Mouse (Mus musculus) lung, postnatal 0 days (tissue): ENCODE measurements around the gene Gcdh. TPM values are rescaled to one million over a fixed set of nuclear protein-coding genes. Genes with fewer than 3 reads are reported as not detected.

ENCODE experiments used
- ATAC-seq: fragments of 200-750 bp; cut with Nextera tagmentation; 2 replicates; pipeline ENCODE4 v1.8.0; 2017; ENCODE audit warnings: moderate library complexity
- DNase-seq: peaks from one replicate; pipeline ENCODE4 v3.0.0-alpha.2; 2016; ENCODE audit warnings: low spot score
- H3K27ac ChIP-seq: fragments of 300-500 bp; sonication (generic); 2 replicates; pipeline ENCODE4 v1.5.1; 2014; ENCODE audit warnings: antibody characterized with exemption, mild to moderate bottlenecking, low read length, mixed read lengths
- H3K27me3 ChIP-seq: fragments of 300-500 bp; sonication (generic); replicated peaks from 2 replicates; pipeline ENCODE4 v1.6.1; 2014; ENCODE audit warnings: low read length, mixed read lengths; ENCODE audit not compliant: insufficient read depth
- H3K36me3 ChIP-seq: fragments of 300-500 bp; sonication (generic); 2 replicates; pipeline ENCODE4 v1.6.1; 2014; ENCODE audit warnings: low read length, mixed read lengths; ENCODE audit not compliant: insufficient read depth
- H3K4me1 ChIP-seq: fragments of 300-500 bp; sonication (generic); 2 replicates; pipeline ENCODE4 v1.6.1; 2014; ENCODE audit warnings: antibody characterized with exemption, low read depth, low read length, mixed read lengths; ENCODE audit not compliant: insufficient read depth
- H3K4me2 ChIP-seq: fragments of 300-500 bp; sonication (generic); replicated peaks from 2 replicates; pipeline ENCODE4 v1.6.1; 2014; ENCODE audit warnings: low read depth, mild to moderate bottlenecking, low read length, moderate library complexity, mixed read lengths
- H3K4me3 ChIP-seq: fragments of 300-500 bp; sonication (generic); 2 replicates; pipeline ENCODE4 v1.5.1; 2014; ENCODE audit warnings: low read depth, low read length
- H3K9ac ChIP-seq: fragments of 300-500 bp; sonication (generic); replicated peaks from 2 replicates; pipeline ENCODE4 v1.6.1; 2014; ENCODE audit warnings: low read depth, mild to moderate bottlenecking
- H3K9me3 ChIP-seq: fragments of 300-500 bp; sonication (generic); 2 replicates; pipeline ENCODE4 v1.6.1; 2016; ENCODE audit warnings: low read length, mixed read lengths
- CTCF ChIP-seq: IDR thresholded peaks from 2 replicates; pipeline ENCODE4 v1.5.1; 2016; ENCODE audit warnings: antibody characterized with exemption, mild to moderate bottlenecking
- EP300 ChIP-seq: IDR thresholded peaks from 2 replicates; pipeline ENCODE4 v1.6.1; 2016; ENCODE audit warnings: antibody characterized with exemption, mild to moderate bottlenecking, control low read depth
- WGBS: fragments of 180-500 bp; shearing (Covaris S2); extraction: QIAGEN DNeasy Blood & Tissue Kit; methylation state at CpG from one replicate; pipeline ENCODE4 v1.1.7; 2014; 5-methylcytosine and 5-hydroxymethylcytosine counted together
- polyA plus RNA-seq: library from polyadenylated mRNA; unstranded; fragments of >200 nt; fragmentation: Nextera tagmentation; extraction: Ambion mirVana; gene quantifications from 2 replicates; pipeline ENCODE4 v1.2.1, GENCODE M21; 2015

Gcdh gene
- polyA plus RNA-seq, 1 experiment from 2014 or later = 16.2 TPM

GRCm38 (mm10) chr8:84921596-84921995 lies 27.9 kb upstream of the Gcdh start:
- Histone ChIP-seq H3K9ac (no peak overlapping the region), H3K4me3 (no peak overlapping the region), H3K27ac (no peak overlapping the region), H3K4me1 (no peaks in the 10 kb centered on the region), H3K9me3 (no peaks in the 10 kb centered on the region), H3K36me3 (no peaks in the 10 kb centered on the region), H3K27me3 (0 out of 2 replicates have a peak, but pooled peaks cover 5% of the 10 kb centered on the region), H3K4me2 (no peak overlapping the region)
- DNase-seq = peak; percentile 93
- 21% methylated on average over 2 of the region's 2 CpGs for WGBS
- ATAC-seq = peak; percentile 96
- no peak for TF ChIP-seq CTCF
- peak; percentile 91 for TF ChIP-seq EP300

GRCm38 (mm10) chr8:84918646-84919045 lies 24.9 kb upstream of the Gcdh start:
- WGBS = 90% methylated on average over 15 of the region's 15 CpGs

GRCm38 (mm10) chr8:84917781-84918180 lies 24.1 kb upstream of the Gcdh start:
- Histone ChIP-seq H3K27me3 (peaks cover 12% of the 10 kb centered on the region; the same call in 1 of the 2 replicates), H3K9ac (no peak overlapping the region), H3K36me3 (no peaks in the 10 kb centered on the region), H3K4me2 (no peak overlapping the region), H3K4me3 (no peak overlapping the region), H3K4me1 (no peaks in the 10 kb centered on the region; the same call in 1 of the 2 replicates), H3K9me3 (no peaks in the 10 kb centered on the region), H3K27ac (no peak overlapping the region)
- ATAC-seq = no peak
- TF ChIP-seq CTCF (no peak), EP300 (no peak)
- no peak for DNase-seq
- WGBS = 39% methylated on average over 20 of the region's 20 CpGs

More at GRCm38 (mm10) chr8:84918646-84919045, 24.9 kb upstream of the Gcdh start:
- Histone ChIP-seq H3K9me3 (no peaks in the 10 kb centered on the region), H3K4me3 (no peak overlapping the region), H3K4me2 (no peak overlapping the region), H3K27me3 (0 out of 2 replicates have a peak, but pooled peaks cover 9% of the 10 kb centered on the region), H3K4me1 (no peaks in the 10 kb centered on the region), H3K27ac (no peak overlapping the region), H3K36me3 (no peaks in the 10 kb centered on the region), H3K9ac (no peak overlapping the region)
- DNase-seq (no peak), ATAC-seq (no peak)
- TF ChIP-seq CTCF (no peak), EP300 (no peak)

- H3K4me2 ChIP-seq = no peak overlapping the region
- ATAC-seq (peak; percentile 42), DNase-seq (peak; percentile 75)
- H3K27ac ChIP-seq = no peak overlapping the region
- peaks cover 14% of the 10 kb centered on the region for H3K27me3 ChIP-seq
- no peak for TF ChIP-seq EP300
- no peak for TF ChIP-seq CTCF
- no peaks in the 10 kb centered on the region; the same call in 1 of the 2 replicates for H3K4me1 ChIP-seq
- no peaks in the 10 kb centered on the region for H3K9me3 ChIP-seq
- H3K36me3 ChIP-seq = no peaks in the 10 kb centered on the region
- H3K4me3 ChIP-seq = no peak overlapping the region
- 78% methylated on average over 8 of the region's 8 CpGs for WGBS
- H3K9ac ChIP-seq = no peak overlapping the region
These were observed 21.5 kb upstream of the Gcdh start for GRCm38 (mm10) chr8:84915269-84915668.

- no peaks in the 10 kb centered on the region for H3K36me3 ChIP-seq
- no peaks in the 10 kb centered on the region for H3K9me3 ChIP-seq
- H3K27ac ChIP-seq = no peak overlapping the region
- DNase-seq (peak; percentile 54), ATAC-seq (no peak)
- H3K4me1 ChIP-seq = no peaks in the 10 kb centered on the region; the same call in 1 of the 2 replicates
- 29% methylated on average over 4 of the region's 4 CpGs for WGBS
- no peak overlapping the region for H3K9ac ChIP-seq
- TF ChIP-seq CTCF (peak; percentile 57), EP300 (no peak)
- H3K4me3 ChIP-seq = no peak overlapping the region
- peaks cover 14% of the 10 kb centered on the region for H3K27me3 ChIP-seq
- H3K4me2 ChIP-seq = peak overlapping the region; percentile 53; the same call in 1 of the 2 replicates
These were observed 20.2 kb upstream of the Gcdh start for GRCm38 (mm10) chr8:84913960-84914359.

- Histone ChIP-seq H3K4me2 (peak overlapping the region; percentile 53), H3K27ac (0 out of 2 replicates have a peak overlapping the region, but pooled peaks have one; percentile 32), H3K27me3 (peaks cover 14% of the 10 kb centered on the region), H3K9me3 (no peaks in the 10 kb centered on the region), H3K9ac (no peak overlapping the region), H3K36me3 (no peaks in the 10 kb centered on the region), H3K4me1 (no peaks in the 10 kb centered on the region; the same call in 1 of the 2 replicates), H3K4me3 (peak overlapping the region; percentile 40)
- 10% methylated on average over 9 of the region's 9 CpGs for WGBS
- DNase-seq = no peak
- no peak for TF ChIP-seq CTCF
- TF ChIP-seq EP300 = no peak
- no peak for ATAC-seq
These were observed 19.8 kb upstream of the Gcdh start for GRCm38 (mm10) chr8:84913502-84913900.
